Mouse (Mus musculus): ENCODE data around the gene Naglu. TPM values are rescaled to one million over a fixed set of nuclear protein-coding genes. Genes with fewer than 3 reads are reported as not detected.

The Naglu gene
- polyA plus RNA-seq, 1 experiment = 12.7 TPM

DNA sequence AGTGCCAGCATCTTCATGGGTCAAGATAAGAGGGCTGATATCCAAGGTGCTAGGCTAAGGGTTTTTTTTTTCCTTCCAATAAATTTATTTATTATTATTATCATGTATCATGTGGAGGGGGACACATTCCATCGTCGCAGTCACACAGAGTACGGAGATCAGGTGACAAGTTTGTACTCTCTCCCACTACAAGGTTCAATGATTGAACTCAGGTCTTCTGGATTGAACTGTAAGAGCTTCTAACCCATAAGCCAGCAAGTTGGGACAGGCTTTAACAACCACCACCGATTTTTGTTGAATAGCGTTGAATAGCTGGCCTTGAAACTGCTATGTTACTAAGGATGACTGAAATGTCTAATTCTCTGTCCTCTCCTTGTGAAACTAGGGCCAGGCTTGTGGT is 10.6 kb downstream of the Naglu start:
- H3K4me1 ChIP-seq (ENCODE audit: control insufficient read depth, insufficient read depth, low read length) = peaks cover 5% of the 10 kb centered on the region; the same call in 1 of the 2 replicates
- H3K27ac ChIP-seq (ENCODE audit: insufficient read depth, low read length) = no peak overlapping the region
- H3K4me3 ChIP-seq (replicated peaks; ENCODE audit: insufficient read depth, low read depth, low read length) = no peak overlapping the region
- 82% methylated on average over 5 of the region's 5 CpGs for WGBS
- no peak for DNase-seq
- H3K27me3 ChIP-seq (ENCODE audit: control insufficient read depth, insufficient read depth, low read length) = no peaks in the 10 kb centered on the region
- no peak for TF ChIP-seq POLR2A (IDR thresholded peaks at IDR 0.05; ENCODE audit: borderline replicate concordance, insufficient read depth, low read length)
- no peak for TF ChIP-seq CTCF (IDR thresholded peaks at IDR 0.05; ENCODE audit: borderline replicate concordance, insufficient read depth, low read depth, low read length)

DNA sequence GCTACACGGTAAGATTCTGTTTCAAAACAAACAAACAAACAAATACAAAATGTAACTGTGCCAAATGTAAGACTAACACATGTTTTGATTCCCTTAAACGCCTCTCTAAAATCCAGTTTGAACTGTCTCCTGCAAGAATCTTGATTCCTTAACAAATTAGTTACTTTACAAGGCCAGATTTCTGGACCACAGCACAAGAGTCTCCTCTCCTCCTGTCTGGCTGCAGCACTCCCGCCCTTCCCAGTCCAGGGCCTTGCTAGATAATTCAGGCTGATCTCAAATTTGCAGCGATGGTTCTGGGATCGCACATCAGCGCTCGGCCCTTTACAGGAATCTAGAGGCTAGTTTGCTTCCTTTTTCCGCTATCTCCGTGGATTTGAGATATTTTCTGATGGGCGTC is 11.8 kb downstream of the Naglu start:
- no peak for TF ChIP-seq POLR2A (IDR thresholded peaks at IDR 0.05; ENCODE audit: borderline replicate concordance, insufficient read depth, low read length)
- TF ChIP-seq CTCF (IDR thresholded peaks at IDR 0.05; ENCODE audit: borderline replicate concordance, insufficient read depth, low read depth, low read length) = no peak
- H3K4me1 ChIP-seq (ENCODE audit: control insufficient read depth, insufficient read depth, low read length) = peaks cover 10% of the 10 kb centered on the region; the same call in 1 of the 2 replicates
- H3K4me3 ChIP-seq (replicated peaks; ENCODE audit: insufficient read depth, low read depth, low read length) = peak overlapping the region; percentile 68
- DNase-seq = no peak
- H3K27ac ChIP-seq (ENCODE audit: insufficient read depth, low read length) = peak overlapping the region; percentile 4; the same call in 1 of the 2 replicates
- 10% methylated on average over 10 of the region's 10 CpGs for WGBS
- no peaks in the 10 kb centered on the region for H3K27me3 ChIP-seq (ENCODE audit: control insufficient read depth, insufficient read depth, low read length)

DNA sequence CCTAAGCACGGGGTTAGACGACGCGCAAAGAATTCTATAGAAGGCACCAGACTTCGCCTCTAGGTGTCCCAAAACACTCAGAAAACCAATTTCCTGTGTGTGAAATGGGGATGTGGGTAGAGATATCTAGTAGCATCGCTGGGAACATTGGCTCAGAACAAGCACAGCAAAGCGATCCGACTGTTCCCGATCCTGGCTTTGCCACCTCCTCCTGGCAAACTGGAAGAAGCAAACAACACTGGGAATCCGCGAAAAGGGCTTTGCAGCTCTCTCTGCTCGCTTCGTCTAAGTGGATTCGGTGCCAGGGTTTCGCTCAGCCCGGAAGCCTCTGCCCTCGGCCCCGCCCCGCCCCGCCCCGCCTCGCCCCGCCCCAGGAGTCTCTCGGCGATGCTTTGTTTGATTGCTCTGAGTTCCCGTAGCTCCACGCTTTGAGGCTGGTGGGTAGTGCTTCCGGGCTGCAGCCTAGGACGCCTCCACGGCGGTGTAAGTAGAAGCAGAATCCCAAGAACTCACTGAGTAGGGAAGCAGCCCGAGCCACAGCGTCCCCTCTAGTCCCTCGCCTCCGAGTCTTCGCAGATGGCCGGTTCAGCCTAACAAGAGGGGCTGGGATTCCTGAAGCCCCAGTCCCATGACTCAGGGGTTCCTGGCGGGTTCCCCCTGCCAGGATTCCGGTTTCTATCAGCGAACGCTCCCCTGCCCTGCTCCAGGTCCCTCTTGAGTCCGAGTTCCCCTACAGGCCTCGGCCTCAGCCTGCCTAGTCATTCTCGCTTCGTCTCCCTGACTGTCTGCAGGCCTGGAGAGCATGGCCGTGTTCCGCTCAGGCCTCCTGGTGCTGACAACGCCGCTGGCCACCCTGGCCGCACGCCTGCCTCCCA is 12.6 kb downstream of the Naglu start, which contains the start of gene Coasy:
Coasy (plus strand) TSS at position 358 of the 875 bp plus-strand sequence.
- Histone ChIP-seq H3K27me3 (ENCODE audit: control insufficient read depth, insufficient read depth, low read length) (no peaks in the 10 kb centered on the region), H3K4me3 (replicated peaks; ENCODE audit: insufficient read depth, low read depth, low read length) (peak within 1 kb of the TSS; percentile 73), H3K27ac (ENCODE audit: insufficient read depth, low read length) (peak within 1 kb of the TSS; percentile 55), H3K4me1 (ENCODE audit: control insufficient read depth, insufficient read depth, low read length) (peaks cover 11% of the 10 kb centered on the region; the same call in 1 of the 2 replicates)
- DNase-seq = peak; percentile 90 to 91
- under 1% methylated on average over 51 of the region's 51 CpGs for WGBS
- TF ChIP-seq CTCF (IDR thresholded peaks at IDR 0.05; ENCODE audit: borderline replicate concordance, insufficient read depth, low read depth, low read length) = peak; percentile 35; the same call in 1 of the 2 replicates
- TF ChIP-seq POLR2A (IDR thresholded peaks at IDR 0.05; ENCODE audit: borderline replicate concordance, insufficient read depth, low read length) = peak; percentile 78

DNA sequence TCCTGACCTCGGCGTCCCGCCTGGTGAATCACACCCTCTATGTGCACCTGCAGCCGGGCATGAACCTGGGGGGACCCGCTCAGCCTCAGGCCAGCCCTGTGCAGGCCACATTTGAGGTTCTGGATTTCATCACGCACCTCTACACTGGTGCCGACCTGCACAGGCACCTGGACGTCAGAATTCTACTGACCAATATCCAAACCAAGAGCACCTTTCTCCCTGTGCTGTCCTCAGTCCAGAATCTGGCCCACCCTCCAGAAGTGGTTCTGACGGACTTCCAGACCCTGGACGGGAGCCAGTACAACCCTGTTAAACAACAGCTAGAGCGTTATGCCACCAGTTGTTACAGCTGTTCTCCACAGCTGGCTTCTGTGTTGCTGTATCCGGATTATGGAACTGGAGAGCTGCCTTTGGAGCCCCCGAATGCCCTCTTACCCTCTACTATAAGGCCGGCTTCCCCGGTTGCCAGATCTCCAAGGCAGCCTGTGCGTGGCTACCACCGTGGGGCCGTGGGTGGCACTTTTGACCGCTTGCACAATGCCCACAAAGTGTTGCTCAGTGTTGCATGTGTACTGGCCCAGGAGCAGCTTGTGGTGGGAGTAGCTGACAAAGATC is 13.4 kb downstream of the Naglu start:
- 20% methylated on average over 19 of the region's 19 CpGs for WGBS
- peak; percentile 46 to 59 for DNase-seq
- Histone ChIP-seq H3K4me1 (ENCODE audit: control insufficient read depth, insufficient read depth, low read length) (peaks cover 15% of the 10 kb centered on the region; the same call in 1 of the 2 replicates), H3K27me3 (ENCODE audit: control insufficient read depth, insufficient read depth, low read length) (no peaks in the 10 kb centered on the region), H3K4me3 (replicated peaks; ENCODE audit: insufficient read depth, low read depth, low read length) (peak overlapping the region; percentile 73), H3K27ac (ENCODE audit: insufficient read depth, low read length) (peak overlapping the region; percentile 55)
- TF ChIP-seq POLR2A (IDR thresholded peaks at IDR 0.05; ENCODE audit: borderline replicate concordance, insufficient read depth, low read length) = no peak
- TF ChIP-seq CTCF (IDR thresholded peaks at IDR 0.05; ENCODE audit: borderline replicate concordance, insufficient read depth, low read depth, low read length) = no peak

DNA sequence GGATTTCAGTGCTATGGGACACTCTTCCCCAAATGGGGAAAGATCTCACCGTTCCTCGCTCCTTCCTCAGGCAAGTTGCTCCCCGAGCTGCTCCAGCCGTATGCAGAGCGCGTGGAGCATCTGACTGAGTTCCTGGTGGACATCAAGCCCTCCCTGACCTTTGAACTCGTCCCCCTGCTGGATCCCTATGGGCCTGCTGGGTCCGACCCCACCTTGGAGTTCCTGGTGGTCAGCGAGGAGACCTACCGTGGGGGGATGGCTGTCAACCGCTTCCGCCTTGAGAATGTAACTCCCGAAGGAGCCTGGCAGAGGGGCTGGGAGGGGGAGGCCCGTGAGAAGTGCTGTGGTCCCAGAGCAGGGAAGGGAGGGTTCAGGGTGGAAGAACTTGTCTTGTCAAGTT is 14.4 kb downstream of the Naglu start:
- no peak overlapping the region for H3K27ac ChIP-seq (ENCODE audit: insufficient read depth, low read length)
- TF ChIP-seq POLR2A (IDR thresholded peaks at IDR 0.05; ENCODE audit: borderline replicate concordance, insufficient read depth, low read length) (no peak), CTCF (IDR thresholded peaks at IDR 0.05; ENCODE audit: borderline replicate concordance, insufficient read depth, low read depth, low read length) (no peak)
- DNase-seq = peak in 1 of 2 experiments; percentile 13
- peaks cover 15% of the 10 kb centered on the region; the same call in 1 of the 2 replicates for H3K4me1 ChIP-seq (ENCODE audit: control insufficient read depth, insufficient read depth, low read length)
- H3K4me3 ChIP-seq (replicated peaks; ENCODE audit: insufficient read depth, low read depth, low read length) = no peak overlapping the region
- WGBS = 80% methylated on average over 14 of the region's 14 CpGs
- no peaks in the 10 kb centered on the region for H3K27me3 ChIP-seq (ENCODE audit: control insufficient read depth, insufficient read depth, low read length)

DNA sequence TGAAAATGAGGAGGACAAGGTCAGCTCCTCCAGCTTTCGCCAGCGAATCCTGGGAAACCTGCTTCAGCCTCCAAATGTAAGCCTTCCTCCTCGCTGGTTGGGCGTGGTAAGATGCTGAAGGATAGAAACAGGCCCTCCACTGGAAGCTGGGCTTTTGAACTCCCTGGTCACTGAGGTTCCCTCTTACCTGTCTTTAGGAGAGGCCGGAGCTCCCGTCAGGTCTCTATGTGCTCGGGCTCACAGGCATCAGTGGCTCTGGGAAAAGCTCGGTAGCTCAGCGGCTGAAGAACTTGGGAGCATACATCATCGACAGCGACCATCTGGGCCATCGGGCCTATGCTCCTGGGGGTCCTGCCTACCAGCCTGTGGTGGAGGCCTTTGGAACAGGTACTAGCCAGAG is 15.0 kb downstream of the Naglu start:
- TF ChIP-seq CTCF (IDR thresholded peaks at IDR 0.05; ENCODE audit: borderline replicate concordance, insufficient read depth, low read depth, low read length) (no peak), POLR2A (IDR thresholded peaks at IDR 0.05; ENCODE audit: borderline replicate concordance, insufficient read depth, low read length) (no peak)
- H3K27ac ChIP-seq (ENCODE audit: insufficient read depth, low read length) = no peak overlapping the region
- peak in 1 of 2 experiments; percentile 11 for DNase-seq
- WGBS = 95% methylated on average over 12 of the region's 12 CpGs
- no peak overlapping the region for H3K4me3 ChIP-seq (replicated peaks; ENCODE audit: insufficient read depth, low read depth, low read length)
- H3K4me1 ChIP-seq (ENCODE audit: control insufficient read depth, insufficient read depth, low read length) = peaks cover 15% of the 10 kb centered on the region; the same call in 1 of the 2 replicates
- no peaks in the 10 kb centered on the region for H3K27me3 ChIP-seq (ENCODE audit: control insufficient read depth, insufficient read depth, low read length)

DNA sequence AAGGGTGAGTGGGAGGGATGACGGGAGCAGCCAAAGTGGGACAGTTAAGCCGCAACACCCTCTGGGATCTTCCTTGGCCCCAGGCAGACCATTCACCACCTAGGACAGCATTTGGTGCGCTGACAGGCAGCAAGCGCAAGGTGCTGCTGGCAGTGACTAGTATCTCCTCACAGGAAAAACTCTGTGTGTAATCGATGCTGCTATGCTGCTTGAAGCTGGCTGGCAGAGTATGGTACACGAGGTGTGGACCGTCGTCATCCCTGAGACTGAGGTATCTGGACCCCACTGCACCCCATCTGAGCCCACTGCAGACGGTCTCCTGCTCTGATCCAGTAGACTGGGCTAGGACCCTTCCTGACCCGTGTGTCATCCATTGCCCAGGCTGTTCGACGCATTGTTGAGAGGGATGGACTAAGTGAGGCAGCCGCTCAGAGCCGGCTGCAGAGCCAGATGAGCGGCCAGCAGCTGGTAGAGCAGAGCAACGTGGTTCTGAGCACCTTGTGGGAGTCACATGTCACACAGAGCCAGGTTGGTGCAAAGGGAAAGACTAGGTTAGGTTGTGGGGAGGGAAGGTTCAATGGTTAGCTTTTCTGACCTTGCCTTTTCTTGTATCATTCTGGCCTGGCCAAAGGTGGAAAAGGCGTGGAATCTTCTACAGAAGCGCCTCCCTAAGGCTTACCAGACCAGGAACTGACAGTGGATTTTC is 16.0 kb downstream of the Naglu start:
- 86% methylated on average over 18 of the region's 18 CpGs for WGBS
- peak in 1 of 2 experiments; percentile 12 for DNase-seq
- H3K4me1 ChIP-seq (ENCODE audit: control insufficient read depth, insufficient read depth, low read length) = peaks cover 15% of the 10 kb centered on the region; the same call in 1 of the 2 replicates
- no peak overlapping the region for H3K27ac ChIP-seq (ENCODE audit: insufficient read depth, low read length)
- no peak overlapping the region for H3K4me3 ChIP-seq (replicated peaks; ENCODE audit: insufficient read depth, low read depth, low read length)
- TF ChIP-seq POLR2A (IDR thresholded peaks at IDR 0.05; ENCODE audit: borderline replicate concordance, insufficient read depth, low read length) = no peak
- TF ChIP-seq CTCF (IDR thresholded peaks at IDR 0.05; ENCODE audit: borderline replicate concordance, insufficient read depth, low read depth, low read length) = no peak
- H3K27me3 ChIP-seq (ENCODE audit: control insufficient read depth, insufficient read depth, low read length) = no peaks in the 10 kb centered on the region
